Mouse (Mus musculus) cerebellum, adult 2 months (tissue): ENCODE measurements around the gene Mef2d.

ENCODE experiments used
- CTCF ChIP-seq: fragments of 200-500 bp; IDR thresholded peaks from 2 replicates; pipeline ENCODE4 v1.5.1; 2011; ENCODE audit warnings: low read depth, mild to moderate bottlenecking, control low read depth, low read length, moderate library complexity, borderline replicate concordance; ENCODE audit not compliant: insufficient read depth
- POLR2A ChIP-seq: fragments of 200-500 bp; IDR thresholded peaks from 2 replicates; pipeline ENCODE4 v1.6.1; 2011; ENCODE audit warnings: low read length, control low read depth, borderline replicate concordance; ENCODE audit not compliant: insufficient read depth

DNA sequence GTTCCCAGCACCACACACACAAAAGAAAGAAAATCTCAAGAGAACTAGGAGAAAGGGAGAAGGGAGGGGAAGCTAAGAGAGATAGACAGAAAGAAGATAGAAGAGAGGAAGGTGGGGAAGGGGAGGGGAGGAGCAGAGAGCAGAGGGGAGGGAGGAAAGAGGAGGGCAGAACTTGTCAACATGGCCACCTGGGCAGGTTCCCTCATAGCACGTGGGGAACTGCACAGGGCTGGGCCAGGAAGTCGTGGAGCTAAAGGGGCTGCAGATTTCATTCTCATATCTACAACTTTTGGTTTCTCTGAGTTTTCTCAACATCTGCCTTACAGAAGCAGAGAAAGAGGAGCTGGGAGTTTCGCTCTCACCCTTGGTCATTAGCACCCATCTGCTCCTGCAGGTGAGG, 14.5 kb upstream of the Mef2d start:
- TF ChIP-seq CTCF (no peak), POLR2A (no peak)
